Comparison of ENCODE assay signal across 13 mouse cellular contexts in genomic region chr6:55010330-55011091, GRCm38 (mm10). TPM values are rescaled to one million over a fixed set of nuclear protein-coding genes. Genes with fewer than 3 reads are reported as not detected.
DNase-seq lines count a peak whose midpoint lies in the region; ATAC-seq and TF ChIP-seq lines count a peak whose summit lies in the region.
"Had no signal": no experiment of that assay in that cellular context is flagged by ENCODE, and none has a peak within 500 bp of the region (broad histone marks: within the 10 kb centered on the region; RNA-seq: fewer than 3 reads in every experiment).

No protein-coding gene starts in this region.

- no peak for ATAC-seq in heart, embryonic 12.5 days (ENCODE audit: insufficient number of reproducible peaks, low FRiP score)
- ATAC-seq in embryonic facial prominence, embryonic 14.5 days (ENCODE audit: low read depth): no peak
- peak; percentile 66 for ATAC-seq in intestine, embryonic 16.5 days
- no peak for ATAC-seq in midbrain, postnatal 0 days (ENCODE audit: low FRiP score)

- no peaks in the 10 kb centered on the region for H3K36me3 ChIP-seq in heart, embryonic 12.5 days
- H3K36me3 ChIP-seq in embryonic facial prominence, embryonic 14.5 days (ENCODE audit: control insufficient read depth, insufficient read depth, low read length): no peaks in the 10 kb centered on the region
- no peaks in the 10 kb centered on the region for H3K36me3 ChIP-seq in intestine, embryonic 16.5 days (ENCODE audit: control insufficient read depth, insufficient read depth, low read length)
- no peaks in the 10 kb centered on the region for H3K36me3 ChIP-seq in midbrain, postnatal 0 days (ENCODE audit: insufficient read depth, low read length)
- H3K36me3 ChIP-seq: liver, embryonic 15.5 days; stomach, embryonic 15.5 days had no signal

- no peak for TF ChIP-seq CTCF in midbrain, postnatal 0 days (IDR thresholded peaks at IDR 0.05)

- no peak overlapping the region for H3K9ac ChIP-seq in heart, embryonic 12.5 days
- no peak overlapping the region for H3K9ac ChIP-seq in embryonic facial prominence, embryonic 14.5 days (ENCODE audit: low read depth, low read length)
- no peak overlapping the region for H3K9ac ChIP-seq in intestine, embryonic 16.5 days (ENCODE audit: low read depth, low read length)
- no peak overlapping the region for H3K9ac ChIP-seq in midbrain, postnatal 0 days (replicated peaks; ENCODE audit: low read length, poor library complexity, severe bottlenecking)
- H3K9ac ChIP-seq: liver, embryonic 15.5 days; stomach, embryonic 15.5 days had no signal

- no peak for DNase-seq in heart, postnatal 14 days
- no peak for DNase-seq in embryonic facial prominence, embryonic 14.5 days (ENCODE audit: low spot score)
- no peak for DNase-seq in midbrain, postnatal 0 days (ENCODE audit: low spot score)
- DNase-seq in right cerebral cortex, postnatal 36 days (ENCODE audit: low spot score in 2 of 2): no peak
- DNase-seq in cerebellum, adult 8-10 months: no peak
- DNase-seq in retina, postnatal 1 day: no peak
- DNase-seq: kidney, postnatal 25 days; right cerebral cortex, postnatal 25 days; thymus, postnatal 36 days had no signal

- no peak overlapping the region for H3K4me3 ChIP-seq in heart, embryonic 12.5 days
- H3K4me3 ChIP-seq in embryonic facial prominence, embryonic 14.5 days (ENCODE audit: low read depth, low read length): no peak overlapping the region
- H3K4me3 ChIP-seq in intestine, embryonic 16.5 days (ENCODE audit: low read length): no peak overlapping the region
- no peak overlapping the region for H3K4me3 ChIP-seq in midbrain, postnatal 0 days (ENCODE audit: low read depth, low read length)
- H3K4me3 ChIP-seq: liver, embryonic 15.5 days had no signal

- peaks cover 5% of the 10 kb centered on the region for H3K4me1 ChIP-seq in heart, embryonic 12.5 days (replicated peaks)
- no peaks in the 10 kb centered on the region for H3K4me1 ChIP-seq in embryonic facial prominence, embryonic 14.5 days (ENCODE audit: control insufficient read depth, insufficient read depth, low read length)
- H3K4me1 ChIP-seq in intestine, embryonic 16.5 days (ENCODE audit: control insufficient read depth, insufficient read depth, low read length): no peaks in the 10 kb centered on the region
- H3K4me1 ChIP-seq in midbrain, postnatal 0 days (ENCODE audit: insufficient read depth, low read length): no peaks in the 10 kb centered on the region
- H3K4me1 ChIP-seq: liver, embryonic 15.5 days; stomach, embryonic 15.5 days had no signal

- peak overlapping the region; percentile 56 for H3K4me2 ChIP-seq in heart, embryonic 12.5 days
- H3K4me2 ChIP-seq in embryonic facial prominence, embryonic 14.5 days (ENCODE audit: low read depth, low read length): no peak overlapping the region
- no peak overlapping the region for H3K4me2 ChIP-seq in intestine, embryonic 16.5 days (ENCODE audit: low read depth, low read length)
- H3K4me2 ChIP-seq in midbrain, postnatal 0 days (ENCODE audit: low read depth, low read length, poor library complexity, severe bottlenecking): peak overlapping the region; percentile 36; the same call in 1 of the 2 replicates
- H3K4me2 ChIP-seq: liver, embryonic 15.5 days had no signal

- intact Hi-C loops in heart, postnatal 14 days (cut with DNase I): no loop called here

- WGBS in heart, embryonic 12.5 days: 61% methylated on average over 4 of the region's 4 CpGs
- WGBS in embryonic facial prominence, embryonic 14.5 days: 80% methylated on average over 3 of the region's 4 CpGs
- WGBS in intestine, embryonic 16.5 days: 63% methylated on average over 4 of the region's 4 CpGs
- WGBS in midbrain, postnatal 0 days: 58% methylated on average over 4 of the region's 4 CpGs

- H3K27ac ChIP-seq in heart, embryonic 12.5 days (ENCODE audit: poor library complexity, severe bottlenecking): no peak overlapping the region
- 0 out of 2 replicates have a peak overlapping the region, but pooled peaks have one; percentile 36 for H3K27ac ChIP-seq in embryonic facial prominence, embryonic 14.5 days (replicated peaks; ENCODE audit: low read depth, low read length)
- no peak overlapping the region for H3K27ac ChIP-seq in intestine, embryonic 16.5 days (ENCODE audit: low read length)
- H3K27ac ChIP-seq in midbrain, postnatal 0 days (ENCODE audit: low read depth, low read length): no peak overlapping the region
- H3K27ac ChIP-seq: liver, embryonic 15.5 days had no signal

- peaks cover 8% of the 10 kb centered on the region for H3K9me3 ChIP-seq in heart, embryonic 12.5 days (replicated peaks)
- H3K9me3 ChIP-seq in embryonic facial prominence, embryonic 14.5 days (ENCODE audit: control insufficient read depth, low read length): no peaks in the 10 kb centered on the region
- no peaks in the 10 kb centered on the region for H3K9me3 ChIP-seq in intestine, embryonic 16.5 days (ENCODE audit: control insufficient read depth, low read length)
- H3K9me3 ChIP-seq in midbrain, postnatal 0 days (ENCODE audit: low read length): no peaks in the 10 kb centered on the region
- H3K9me3 ChIP-seq: liver, embryonic 15.5 days; stomach, embryonic 15.5 days had no signal

- no peaks in the 10 kb centered on the region; the same call in 1 of the 2 replicates for H3K27me3 ChIP-seq in heart, embryonic 12.5 days (replicated peaks)
- no peaks in the 10 kb centered on the region for H3K27me3 ChIP-seq in embryonic facial prominence, embryonic 14.5 days (replicated peaks; ENCODE audit: control insufficient read depth, insufficient read depth, low read length)
- H3K27me3 ChIP-seq in intestine, embryonic 16.5 days (replicated peaks; ENCODE audit: control insufficient read depth, insufficient read depth, low read length): no peaks in the 10 kb centered on the region
- no peaks in the 10 kb centered on the region for H3K27me3 ChIP-seq in midbrain, postnatal 0 days (ENCODE audit: insufficient read depth, low read length)
- H3K27me3 ChIP-seq: stomach, embryonic 15.5 days had no signal

RNA-seq across cellular contexts. Expression of gene Ggct, which starts 17.8 kb away (rescaled TPM):
- polyA plus RNA-seq in heart, embryonic 12.5 days (2016; fragmentation: Nextera tagmentation; extraction: Ambion mirVana): 5.8 and 6.9 TPM in 2 replicates
- 10 to 100 TPM; 15.0 to 17.8 TPM for total RNA-seq in heart, postnatal 14 days (2021)
- 9.5 and 10.8 TPM in 2 replicates for polyA plus RNA-seq in embryonic facial prominence, embryonic 14.5 days (2014; fragmentation: Nextera tagmentation; extraction: Ambion mirVana)
- polyA plus RNA-seq in intestine, embryonic 16.5 days (2015; fragmentation: Nextera tagmentation; extraction: Ambion mirVana): 9.6 and 13.2 TPM in 2 replicates
- total RNA-seq in midbrain, postnatal 0 days (2014; rRNA removed): 1.8 and 2.9 TPM in 2 replicates
- 15.8 and 18.7 TPM in 2 replicates for polyA plus RNA-seq in midbrain, postnatal 0 days (2015; fragmentation: Nextera tagmentation; extraction: Ambion mirVana)

RNA-seq across cellular contexts. Expression of gene Gars, which starts 27.3 kb away (rescaled TPM):
- polyA plus RNA-seq in heart, embryonic 12.5 days (2016; fragmentation: Nextera tagmentation; extraction: Ambion mirVana): 189 and 199 TPM in 2 replicates
- total RNA-seq in heart, postnatal 14 days (2021): 10 to 100 TPM; 59.1 to 60.5 TPM
- polyA plus RNA-seq in embryonic facial prominence, embryonic 14.5 days (2014; fragmentation: Nextera tagmentation; extraction: Ambion mirVana): 142 and 154 TPM in 2 replicates
- 159 and 172 TPM in 2 replicates for polyA plus RNA-seq in intestine, embryonic 16.5 days (2015; fragmentation: Nextera tagmentation; extraction: Ambion mirVana)
- 136 and 160 TPM in 2 replicates for total RNA-seq in midbrain, postnatal 0 days (2014; rRNA removed)
- 202 and 203 TPM in 2 replicates for polyA plus RNA-seq in midbrain, postnatal 0 days (2015; fragmentation: Nextera tagmentation; extraction: Ambion mirVana)

RNA-seq across cellular contexts. Expression of gene Nod1, which starts 38.1 kb away (rescaled TPM):
- polyA plus RNA-seq in heart, embryonic 12.5 days (2016; fragmentation: Nextera tagmentation; extraction: Ambion mirVana): 4.1 and 4.2 TPM in 2 replicates
- total RNA-seq in heart, postnatal 14 days (2021): 10 to 100 TPM; 17.5 to 20.6 TPM
- polyA plus RNA-seq in embryonic facial prominence, embryonic 14.5 days (2014; fragmentation: Nextera tagmentation; extraction: Ambion mirVana): 7.5 and 7.8 TPM in 2 replicates
- 4.8 TPM in 2 replicates for polyA plus RNA-seq in intestine, embryonic 16.5 days (2015; fragmentation: Nextera tagmentation; extraction: Ambion mirVana)
- 3.3 and 8.3 TPM in 2 replicates for total RNA-seq in midbrain, postnatal 0 days (2014; rRNA removed)
- polyA plus RNA-seq in midbrain, postnatal 0 days (2015; fragmentation: Nextera tagmentation; extraction: Ambion mirVana): 1.5 and 1.7 TPM in 2 replicates

Comparison
In these comparisons a context has a peak if more than half of its experiments do, and no peak if none do; other contexts are left out.
1. H3K4me2 ChIP-seq: peak in heart, embryonic 12.5 days (single experiment) and midbrain, postnatal 0 days (single experiment); none in embryonic facial prominence, embryonic 14.5 days (single experiment) and intestine, embryonic 16.5 days (single experiment).